Mouse (Mus musculus) liver, embryonic 12.5 days (tissue): ENCODE results near the gene Sec14l2. TPM values are rescaled to one million over a fixed set of nuclear protein-coding genes. Genes with fewer than 3 reads are reported as not detected.
"Not testable (repeated sequence)": the region's sequence is repeated elsewhere in the genome, so short reads cannot be mapped to it uniquely, and the experiment has no call there.

Experiments used
- ATAC-seq: fragments of 200-750 bp; cut with Nextera tagmentation; 2 replicates; pipeline ENCODE4 v1.8.0; 2017; ENCODE audit warnings: moderate number of reproducible peaks, mild to moderate bottlenecking, moderate library complexity
- H3K27ac ChIP-seq: fragments of 300-500 bp; sonication (generic); 2 replicates; pipeline ENCODE4 v1.5.1; 2016; ENCODE audit warnings: mild to moderate bottlenecking
- H3K27me3 ChIP-seq: fragments of 300-500 bp; sonication (generic); replicated peaks from 2 replicates; pipeline ENCODE4 v1.6.1; 2016; ENCODE audit warnings: mild to moderate bottlenecking, moderate library complexity
- H3K36me3 ChIP-seq: fragments of 300-500 bp; sonication (generic); 2 replicates; pipeline ENCODE4 v1.6.1; 2016; ENCODE audit warnings: mild to moderate bottlenecking, moderate library complexity
- H3K4me1 ChIP-seq: fragments of 300-500 bp; sonication (generic); 2 replicates; pipeline ENCODE4 v1.6.1; 2016
- H3K4me2 ChIP-seq: fragments of 300-500 bp; sonication (generic); 2 replicates; pipeline ENCODE4 v1.6.1; 2016; ENCODE audit warnings: mild to moderate bottlenecking, moderate library complexity
- H3K4me3 ChIP-seq: fragments of 300-500 bp; sonication (generic); 2 replicates; pipeline ENCODE4 v1.5.1; 2016; ENCODE audit warnings: mild to moderate bottlenecking, moderate library complexity
- H3K9ac ChIP-seq: fragments of 300-500 bp; sonication (generic); 2 replicates; pipeline ENCODE4 v1.6.1; 2016; ENCODE audit warnings: mild to moderate bottlenecking, moderate library complexity
- H3K9me3 ChIP-seq: fragments of 300-500 bp; sonication (generic); replicated peaks from 2 replicates; pipeline ENCODE4 v1.6.1; 2016; ENCODE audit warnings: mild to moderate bottlenecking, moderate library complexity
- WGBS: fragments of 180-500 bp; shearing (Covaris S2); methylation state at CpG from one replicate; pipeline ENCODE4 v1.1.7; 2016; ENCODE audit not compliant: insufficient replicate concordance; 5-methylcytosine and 5-hydroxymethylcytosine counted together
- polyA plus RNA-seq: library from polyadenylated mRNA; unstranded; fragments of >200 nt; fragmentation: Nextera tagmentation; extraction: Ambion mirVana; gene quantifications from 2 replicates; pipeline ENCODE4 v1.2.1, GENCODE M21; 2016

The Sec14l2 gene
- polyA plus RNA-seq, 1 experiment from 2014 or later, result 5.9 TPM

DNA sequence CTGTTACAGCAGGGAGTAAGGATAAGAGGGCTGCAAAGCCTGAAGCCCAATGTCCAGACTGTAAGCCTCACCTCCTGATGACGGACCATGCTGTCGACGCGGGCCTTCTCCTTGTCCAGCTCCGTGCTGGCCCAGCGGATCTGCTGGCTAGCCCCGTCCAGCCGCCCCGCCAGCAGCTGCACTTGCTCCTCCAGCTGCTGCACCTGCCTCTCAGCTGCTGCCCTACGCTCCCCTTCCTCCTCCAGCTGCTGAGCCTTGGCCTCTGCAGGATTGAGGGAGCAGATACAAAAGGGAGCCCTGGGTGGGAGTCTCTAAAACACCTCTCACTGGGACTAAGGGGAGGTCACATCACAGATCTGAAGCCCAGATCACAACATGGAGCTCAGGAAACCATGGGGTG, 23.9 kb upstream of the Sec14l2 start:
- no peak for ATAC-seq
- H3K4me1 ChIP-seq, result no peaks in the 10 kb centered on the region
- no peak overlapping the region for H3K27ac ChIP-seq
- H3K4me2 ChIP-seq, result no peak overlapping the region
- peaks cover 18% of the 10 kb centered on the region for H3K36me3 ChIP-seq
- H3K9ac ChIP-seq, result no peak overlapping the region
- no peak overlapping the region for H3K4me3 ChIP-seq
- no peaks in the 10 kb centered on the region for H3K9me3 ChIP-seq
- H3K27me3 ChIP-seq, result no peaks in the 10 kb centered on the region
- 83% methylated on average over 10 of the region's 10 CpGs for WGBS

DNA sequence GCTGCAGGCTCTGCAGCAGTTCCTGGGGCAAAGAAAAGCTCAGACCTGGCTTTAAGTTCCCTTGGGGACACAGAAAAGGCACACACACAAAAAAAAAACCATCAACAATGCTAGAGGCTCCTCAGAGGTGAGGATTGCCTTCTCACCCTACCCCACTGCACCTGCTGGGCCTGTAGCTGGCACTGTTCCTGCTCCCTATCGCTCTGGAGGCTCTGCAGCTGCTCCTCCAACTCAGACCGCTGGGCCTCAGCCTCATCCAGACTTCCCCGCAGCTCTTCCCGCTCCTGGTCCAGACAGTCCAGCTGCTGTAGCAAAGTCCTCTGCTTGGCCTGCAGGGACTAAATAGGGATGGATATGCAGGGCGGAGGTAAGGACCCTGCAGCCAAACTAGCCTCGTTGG, 23.2 kb upstream of the Sec14l2 start:
- Histone ChIP-seq H3K36me3 (peaks cover 25% of the 10 kb centered on the region), H3K9me3 (no peaks in the 10 kb centered on the region), H3K4me3 (no peak overlapping the region), H3K4me2 (no peak overlapping the region), H3K9ac (no peak overlapping the region), H3K27ac (no peak overlapping the region), H3K27me3 (no peaks in the 10 kb centered on the region), H3K4me1 (no peaks in the 10 kb centered on the region)
- 76% methylated on average over 6 of the region's 6 CpGs for WGBS
- ATAC-seq, result no peak

DNA sequence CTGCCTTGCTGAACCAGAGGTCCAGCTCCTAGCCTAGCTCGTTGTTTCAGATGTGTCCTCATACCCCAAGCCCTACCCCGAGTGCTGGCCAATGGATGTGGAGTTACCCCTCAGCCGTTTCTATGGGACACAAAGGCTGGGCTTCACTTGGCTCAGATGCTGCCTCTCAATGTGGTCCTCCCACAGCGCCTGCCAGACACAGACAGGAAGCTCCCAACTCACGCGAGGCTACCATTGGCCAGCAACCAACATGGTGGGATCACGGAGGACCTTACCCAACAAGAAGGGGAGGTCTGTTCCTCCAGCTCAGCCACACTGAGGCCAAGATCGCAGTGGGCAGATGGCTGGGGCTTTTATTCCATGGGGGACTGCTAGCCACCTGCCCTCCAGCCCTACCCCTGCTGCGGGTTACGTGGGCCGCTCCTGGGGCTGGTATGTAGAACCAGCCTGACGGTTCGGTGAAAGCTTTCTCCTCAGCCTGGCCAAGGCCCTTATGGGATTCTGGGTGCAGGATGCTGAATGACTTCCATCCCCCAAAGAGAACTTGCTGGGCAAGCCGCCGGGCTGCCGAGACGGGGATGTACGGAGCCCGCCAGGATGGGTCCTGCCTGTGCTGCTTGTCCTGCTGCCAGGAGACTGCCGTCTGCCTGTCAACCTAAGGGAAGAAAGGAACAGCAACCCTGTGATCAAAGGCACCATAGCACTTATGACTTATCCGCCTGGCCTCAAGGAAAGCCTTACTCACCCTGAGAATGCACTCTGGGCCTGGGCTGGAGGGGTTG, 20.3 kb upstream of the Sec14l2 start:
- no peak overlapping the region for H3K9ac ChIP-seq
- H3K4me2 ChIP-seq, result no peak overlapping the region
- peaks cover 49% of the 10 kb centered on the region for H3K36me3 ChIP-seq
- H3K27ac ChIP-seq, result no peak overlapping the region
- H3K4me1 ChIP-seq, result no peaks in the 10 kb centered on the region
- H3K27me3 ChIP-seq, result no peaks in the 10 kb centered on the region
- 80% methylated on average over 21 of the region's 21 CpGs for WGBS
- H3K4me3 ChIP-seq, result no peak overlapping the region
- ATAC-seq, result no peak
- no peaks in the 10 kb centered on the region for H3K9me3 ChIP-seq

DNA sequence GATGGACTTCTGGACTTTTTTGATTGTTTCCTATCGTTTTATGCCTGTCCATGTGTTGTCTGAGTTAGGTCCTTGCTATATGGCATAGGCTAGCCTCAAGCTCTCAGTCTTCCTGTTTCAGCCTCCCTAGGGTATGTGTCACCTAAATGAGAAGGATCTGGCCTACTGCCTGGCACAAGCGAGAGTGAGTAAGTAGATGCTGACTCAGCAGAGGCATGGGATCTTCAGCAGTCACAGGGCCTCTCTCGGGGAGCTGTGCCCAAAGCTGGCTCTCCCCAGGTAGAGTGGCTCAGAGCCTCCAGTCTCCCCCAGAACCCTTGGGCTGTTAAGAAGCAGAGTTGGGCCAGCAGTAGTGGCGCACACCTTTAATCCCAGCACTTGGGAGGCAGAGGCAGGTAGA, 19.1 kb upstream of the Sec14l2 start:
- ATAC-seq, result no peak

DNA sequence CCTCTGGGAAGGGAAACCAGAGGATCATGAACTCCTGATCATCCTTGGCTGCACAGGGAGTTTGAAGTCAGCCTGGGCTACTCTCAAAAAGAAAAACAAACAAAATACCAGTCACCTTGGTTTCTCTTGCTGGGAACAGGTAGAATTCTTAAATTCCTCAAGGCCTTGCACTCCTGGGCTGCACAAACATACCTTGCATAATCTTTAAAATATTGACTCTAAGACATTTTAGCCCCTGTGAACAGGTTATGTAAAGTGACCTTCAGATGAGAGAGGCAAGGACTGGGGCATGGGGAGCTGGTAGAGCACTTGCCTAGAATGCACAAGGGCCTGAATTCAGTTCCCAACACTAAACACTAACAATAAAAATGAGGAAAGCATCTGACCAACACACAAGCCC, 18.3 kb upstream of the Sec14l2 start:
- H3K4me1 ChIP-seq, result peaks cover 4% of the 10 kb centered on the region; the same call in 1 of the 2 replicates
- H3K27ac ChIP-seq, result no peak overlapping the region
- no peaks in the 10 kb centered on the region for H3K27me3 ChIP-seq
- H3K9ac ChIP-seq, result no peak overlapping the region
- H3K36me3 ChIP-seq, result peaks cover 62% of the 10 kb centered on the region
- H3K9me3 ChIP-seq, result no peaks in the 10 kb centered on the region
- no peak overlapping the region for H3K4me3 ChIP-seq
- H3K4me2 ChIP-seq, result no peak overlapping the region
- no peak for ATAC-seq

More for the DNA sequence above, 19.1 kb upstream of the Sec14l2 start:
- WGBS, result 71% methylated on average over 4 of the region's 4 CpGs
- Histone ChIP-seq H3K36me3 (peaks cover 58% of the 10 kb centered on the region), H3K9me3 (no peaks in the 10 kb centered on the region), H3K27me3 (no peaks in the 10 kb centered on the region), H3K27ac (no peak overlapping the region), H3K9ac (no peak overlapping the region), H3K4me1 (no peaks in the 10 kb centered on the region), H3K4me2 (no peak overlapping the region), H3K4me3 (no peak overlapping the region)

DNA sequence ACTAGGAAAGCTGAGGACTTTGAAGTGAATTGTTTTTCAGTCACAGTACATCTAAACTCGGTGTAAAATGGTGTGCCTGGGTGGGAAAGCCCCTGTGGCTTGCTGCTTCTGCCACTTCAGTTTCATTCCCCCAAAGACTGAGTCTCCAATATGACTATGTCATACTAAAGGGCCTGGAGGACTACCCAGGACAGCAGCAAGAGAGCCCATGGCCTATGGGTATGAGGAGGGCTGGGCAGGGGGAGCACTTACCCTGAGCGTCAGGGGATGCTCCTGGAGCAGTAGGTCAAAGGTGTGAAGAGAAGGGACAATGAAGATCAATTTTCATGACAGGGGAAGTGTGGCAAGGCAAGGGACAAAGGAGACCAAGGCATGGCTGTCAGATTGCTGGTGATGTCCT, 15.7 kb upstream of the Sec14l2 start:
- Histone ChIP-seq H3K27me3 (no peaks in the 10 kb centered on the region), H3K4me3 (no peak overlapping the region), H3K4me2 (no peak overlapping the region), H3K4me1 (peaks cover 14% of the 10 kb centered on the region), H3K9ac (no peak overlapping the region), H3K9me3 (no peaks in the 10 kb centered on the region), H3K27ac (no peak overlapping the region), H3K36me3 (peaks cover 62% of the 10 kb centered on the region)
- WGBS, result 77% methylated on average over 2 of the region's 2 CpGs
- no peak for ATAC-seq

DNA sequence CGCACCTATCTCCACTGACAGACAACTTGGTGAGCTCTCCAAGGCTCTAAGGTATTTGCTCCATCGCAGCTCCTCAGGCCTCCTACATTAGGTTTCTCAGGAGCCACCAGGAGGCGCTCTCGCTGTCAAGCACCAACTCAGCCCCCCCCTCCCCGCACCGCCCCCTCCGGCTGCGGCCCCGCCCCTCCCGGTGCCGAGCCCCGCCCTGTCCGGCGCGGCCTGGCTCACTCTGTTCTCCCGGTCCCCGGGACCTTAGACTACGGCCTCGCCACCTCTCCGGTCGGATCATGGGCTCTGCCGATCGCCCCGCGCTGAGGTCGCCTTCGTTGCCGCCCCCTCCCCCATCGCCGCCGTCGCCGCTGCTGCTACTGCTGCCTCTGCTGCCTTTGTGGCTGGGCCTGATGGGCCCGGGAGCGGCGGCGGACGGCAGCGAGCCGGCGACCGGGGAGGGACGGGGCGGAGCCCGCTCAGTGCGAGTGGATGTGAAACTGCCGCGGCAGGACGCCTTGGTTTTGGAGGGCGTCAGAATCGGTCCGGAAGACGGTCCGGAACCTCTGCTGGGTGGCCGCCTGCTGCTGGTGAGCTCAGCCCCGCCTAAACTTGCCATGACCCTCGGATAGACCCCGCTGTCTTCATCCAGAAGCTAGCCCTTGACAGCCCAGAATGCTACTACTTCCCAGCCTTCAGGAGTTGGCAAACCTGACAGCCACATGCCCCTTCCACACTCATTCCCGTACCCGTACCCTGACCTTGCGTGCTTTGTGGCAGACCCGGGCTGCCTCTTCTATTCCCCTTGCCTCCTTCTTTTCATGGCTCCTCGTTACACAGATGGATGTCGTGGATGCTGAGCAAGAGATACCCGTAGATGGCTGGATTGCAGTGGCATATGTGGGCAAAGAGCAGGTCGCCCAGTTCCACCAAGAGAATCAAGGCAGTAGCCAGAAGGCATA, 12.0 kb upstream of the Sec14l2 start, which contains the start of gene Rnf215:
Gene Rnf215 (plus strand): TSS at position 217 of the 950 bp plus-strand sequence.
- Histone ChIP-seq H3K4me1 (peaks cover 30% of the 10 kb centered on the region), H3K9me3 (0 out of 2 replicates have a peak, but pooled peaks cover 6% of the 10 kb centered on the region), H3K27ac (peak within 1 kb of the TSS; percentile 83), H3K36me3 (peaks cover 26% of the 10 kb centered on the region), H3K27me3 (no peaks in the 10 kb centered on the region), H3K4me3 (peak within 1 kb of the TSS; percentile 86), H3K9ac (peak within 1 kb of the TSS; percentile 87), H3K4me2 (peak within 1 kb of the TSS; percentile 92)
- peak; percentile 95 for ATAC-seq
- 3% methylated on average over 64 of the region's 66 CpGs for WGBS

DNA sequence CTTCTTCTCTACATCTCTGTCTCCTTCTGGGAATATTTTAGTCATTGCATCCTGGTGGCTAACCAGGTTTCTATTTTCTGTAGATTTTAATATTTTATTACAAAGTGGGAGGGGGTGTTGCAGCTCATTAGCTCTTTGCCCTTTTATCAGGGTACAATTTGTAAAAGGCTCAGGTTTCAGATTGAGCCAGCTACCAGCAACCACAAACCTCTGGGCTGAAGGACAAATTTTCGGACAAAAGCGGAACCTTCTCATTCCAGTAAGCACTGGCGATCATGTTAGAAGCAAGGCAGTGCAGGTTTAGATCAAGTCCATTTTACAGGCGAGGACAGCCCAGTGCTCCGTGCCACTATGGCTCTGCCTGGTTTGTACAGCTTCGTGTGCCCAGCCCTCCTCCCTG, 11.2 kb upstream of the Sec14l2 start:
- H3K9me3 ChIP-seq, result 0 out of 2 replicates have a peak, but pooled peaks cover 6% of the 10 kb centered on the region
- peak overlapping the region; percentile 86; the same call in 1 of the 2 replicates for H3K4me3 ChIP-seq
- no peak overlapping the region for H3K27ac ChIP-seq
- peaks cover 30% of the 10 kb centered on the region for H3K4me1 ChIP-seq
- no peak overlapping the region for H3K9ac ChIP-seq
- 48% methylated on average over 6 of the region's 6 CpGs for WGBS
- peak overlapping the region; percentile 92 for H3K4me2 ChIP-seq
- no peaks in the 10 kb centered on the region for H3K27me3 ChIP-seq
- H3K36me3 ChIP-seq, result peaks cover 17% of the 10 kb centered on the region
- ATAC-seq, result no peak

DNA sequence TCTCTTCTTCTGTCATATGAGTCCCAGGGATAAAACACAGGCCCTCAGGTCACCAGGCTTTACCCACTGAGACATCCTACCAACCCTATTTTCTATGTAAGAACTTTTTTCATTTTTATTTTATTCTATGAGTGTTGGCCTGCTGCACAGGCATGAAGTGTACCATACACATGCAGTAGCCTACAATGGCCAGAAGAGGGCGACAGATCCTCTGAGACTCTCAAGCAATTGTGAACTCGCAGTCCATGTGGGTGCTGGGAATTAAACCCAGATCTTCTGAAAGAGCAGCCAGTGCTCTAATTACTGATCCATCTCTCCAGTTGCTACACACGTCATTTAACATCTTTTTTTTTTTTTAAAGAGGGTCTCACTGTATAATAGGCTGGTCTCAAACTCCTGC, 10.2 kb upstream of the Sec14l2 start:
- Histone ChIP-seq H3K27ac (no peak overlapping the region), H3K9me3 (0 out of 2 replicates have a peak, but pooled peaks cover 6% of the 10 kb centered on the region), H3K4me1 (peaks cover 33% of the 10 kb centered on the region), H3K27me3 (no peaks in the 10 kb centered on the region), H3K4me2 (no peak overlapping the region), H3K9ac (no peak overlapping the region), H3K36me3 (peaks cover 13% of the 10 kb centered on the region; the same call in 1 of the 2 replicates), H3K4me3 (no peak overlapping the region)
- no peak for ATAC-seq
- 46% methylated on average over 3 of the region's 3 CpGs for WGBS

DNA sequence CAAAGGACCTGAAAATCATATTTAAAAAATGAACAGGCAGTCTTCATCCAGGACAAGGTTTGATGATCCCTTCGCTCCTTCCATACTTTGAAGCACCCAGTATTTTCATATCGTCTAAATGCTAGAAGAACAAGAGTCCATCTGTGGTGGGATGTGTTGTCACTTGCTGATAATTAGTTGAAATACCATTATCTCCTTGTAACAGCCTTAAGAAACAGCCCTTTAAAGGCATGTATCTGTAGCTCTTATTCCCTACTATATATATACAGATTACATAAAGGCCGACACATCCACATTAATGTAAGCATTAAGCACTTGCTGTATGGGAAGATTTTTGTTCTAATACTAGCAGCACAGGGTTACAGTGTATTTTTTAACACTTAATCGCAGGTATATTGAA, 5.2 kb upstream of the Sec14l2 start:
- H3K27ac ChIP-seq, H3K4me3 ChIP-seq, H3K27me3 ChIP-seq, H3K9ac ChIP-seq, H3K36me3 ChIP-seq: not testable (repeated sequence)
- peak; percentile 71 for ATAC-seq
- 46% methylated on average over 4 of the region's 4 CpGs for WGBS
- Histone ChIP-seq H3K4me2 (peak overlapping the region; percentile 18; the same call in 1 of the 2 replicates), H3K9me3 (peaks cover 12% of the 10 kb centered on the region; the same call in 1 of the 2 replicates), H3K4me1 (peaks cover 32% of the 10 kb centered on the region)

DNA sequence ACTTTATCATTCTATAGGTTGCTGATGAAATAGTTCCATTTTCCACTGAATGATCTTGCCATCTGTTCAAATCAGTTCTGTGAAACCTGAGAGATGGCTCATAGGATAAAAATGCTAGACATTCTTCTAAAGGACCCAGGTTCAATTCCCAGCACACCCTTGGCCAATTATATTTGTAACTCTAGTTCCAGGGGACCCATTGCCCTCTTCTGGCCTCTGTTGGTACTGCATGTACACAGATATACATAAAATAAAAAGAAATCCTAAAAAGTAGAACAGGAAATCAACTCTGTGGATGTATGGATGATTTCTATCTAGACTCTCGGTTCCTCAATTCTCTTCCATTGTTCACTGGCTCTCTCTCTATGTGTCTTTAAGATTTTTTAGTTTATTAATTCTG, 3.8 kb upstream of the Sec14l2 start:
- Histone ChIP-seq H3K4me1 (peaks cover 41% of the 10 kb centered on the region), H3K9ac (no peak overlapping the region), H3K27ac (no peak overlapping the region), H3K27me3 (no peaks in the 10 kb centered on the region), H3K36me3 (no peaks in the 10 kb centered on the region), H3K4me2 (no peak overlapping the region), H3K9me3 (peaks cover 11% of the 10 kb centered on the region; the same call in 1 of the 2 replicates), H3K4me3 (no peak overlapping the region)
- WGBS, result 67% methylated on average over 1 of the region's 1 CpGs
- no peak for ATAC-seq

DNA sequence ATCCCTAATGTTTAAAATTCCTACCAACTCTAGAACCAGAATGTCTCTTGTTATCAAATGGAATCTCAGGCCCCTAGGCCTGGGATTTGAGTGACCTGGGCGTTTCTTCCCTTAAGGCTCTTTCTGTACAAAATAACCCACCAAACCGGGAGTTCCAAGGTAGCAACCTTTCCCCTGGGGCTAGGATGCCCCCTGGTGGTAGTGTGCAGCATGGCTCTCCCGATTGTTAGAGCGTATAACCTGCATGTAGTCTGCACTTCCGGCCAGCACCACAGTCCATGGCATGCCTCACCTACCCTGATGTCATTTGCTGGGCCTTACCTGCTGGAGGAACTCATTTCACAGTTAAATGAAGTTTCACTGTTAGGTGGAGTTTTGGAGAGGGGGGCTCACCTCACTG, 707 bp upstream of the Sec14l2 start:
- ATAC-seq, result 0 out of 2 replicates have a peak, but pooled peaks have one; percentile 28
- Histone ChIP-seq H3K4me3 (no peak overlapping the region), H3K9ac (no peak overlapping the region)

More for the DNA sequence above, 707 bp upstream of the Sec14l2 start:
- Histone ChIP-seq H3K36me3 (no peaks in the 10 kb centered on the region), H3K4me2 (peak overlapping the region; percentile 46), H3K4me1 (peaks cover 33% of the 10 kb centered on the region), H3K9me3 (peaks cover 11% of the 10 kb centered on the region; the same call in 1 of the 2 replicates), H3K27me3 (peaks cover 21% of the 10 kb centered on the region), H3K27ac (peak overlapping the region; percentile 41; the same call in 1 of the 2 replicates)
- 38% methylated on average over 5 of the region's 5 CpGs for WGBS
